Mouse (Mus musculus) monocyte, adult 2 months (primary cell): ENCODE results near the gene Copa.

Source experiments
- DNase-seq, 2 experiments: peaks; one replicate each; pipeline ENCODE4 v3.0.0; 2022; ENCODE audit warnings: low spot score in 2 of 2, low read depth in 1 of 2

The Copa gene

GRCm38 (mm10) chr1:172140160-172140559 is 57.8 kb downstream of the Copa start:
- DNase-seq = no peak

GRCm38 (mm10) chr1:172140825-172141224 is 58.5 kb downstream of the Copa start:
- DNase-seq = no peak

GRCm38 (mm10) chr1:172141529-172141928 is 59.2 kb downstream of the Copa start:
- no peak for DNase-seq

GRCm38 (mm10) chr1:172143570-172143969 is 61.2 kb downstream of the Copa start:
- DNase-seq = peak in 1 of 2 experiments; percentile 19

- DNase-seq = peak; percentile 94 to 96
These were observed 65.5 kb downstream of the Copa start, which contains the start of gene Dcaf8 for GRCm38 (mm10) chr1:172147835-172148278. Dcaf8 (plus strand) TSS chr1:172148084.

GRCm38 (mm10) chr1:172148279-172148954 is 66.1 kb downstream of the Copa start:
- DNase-seq = peak in 1 of 2 experiments; percentile 39

GRCm38 (mm10) chr1:172148955-172149815 is 66.9 kb downstream of the Copa start:
- DNase-seq = no peak

- no peak for DNase-seq
These were observed 72.2 kb downstream of the Copa start for GRCm38 (mm10) chr1:172154536-172154935.

- DNase-seq = no peak
These were observed 73.2 kb downstream of the Copa start for GRCm38 (mm10) chr1:172155518-172155917.

GRCm38 (mm10) chr1:172159970-172160369 is 77.6 kb downstream of the Copa start:
- DNase-seq = no peak

GRCm38 (mm10) chr1:172160508-172160907 is 78.2 kb downstream of the Copa start:
- no peak for DNase-seq

- DNase-seq = no peak
These were observed 79.7 kb downstream of the Copa start for GRCm38 (mm10) chr1:172162009-172162408.

GRCm38 (mm10) chr1:172162959-172163358 is 80.6 kb downstream of the Copa start:
- DNase-seq = no peak

GRCm38 (mm10) chr1:172167911-172168310 is 85.6 kb downstream of the Copa start:
- DNase-seq = no peak

- DNase-seq = no peak
These were observed 87.5 kb downstream of the Copa start for GRCm38 (mm10) chr1:172169809-172170208.
